Mouse (Mus musculus) NIH3T3 (cell line): ENCODE data around the gene Nrcam.

Experiments used
- DNase-seq: peaks from one replicate; pipeline ENCODE4 v3.0.0-alpha.2; 2012; ENCODE audit warnings: low read depth

Nrcam gene

GRCm38 (mm10) chr12:44617488-44617887 is 288.8 kb downstream of the Nrcam start:
- DNase-seq: no peak

- no peak for DNase-seq
Observed at GRCm38 (mm10) chr12:44639341-44639921, 310.7 kb downstream of the Nrcam start.

- DNase-seq: no peak
Observed at GRCm38 (mm10) chr12:44640579-44640978, 311.9 kb downstream of the Nrcam start.
